Mouse (Mus musculus) cerebellum, adult 9-11 months (tissue): ENCODE data around the gene Slc7a3.
A peak's percentile ranks its signal among the peaks of the same experiment; 100 is the strongest.
"Not testable (repeated sequence)": the region's sequence is repeated elsewhere in the genome, so short reads cannot be mapped to it uniquely, and the experiment has no call there.

Experiments
- DNase-seq: peaks from one replicate; pipeline ENCODE4 v3.0.0; 2022

The Slc7a3 gene

DNA sequence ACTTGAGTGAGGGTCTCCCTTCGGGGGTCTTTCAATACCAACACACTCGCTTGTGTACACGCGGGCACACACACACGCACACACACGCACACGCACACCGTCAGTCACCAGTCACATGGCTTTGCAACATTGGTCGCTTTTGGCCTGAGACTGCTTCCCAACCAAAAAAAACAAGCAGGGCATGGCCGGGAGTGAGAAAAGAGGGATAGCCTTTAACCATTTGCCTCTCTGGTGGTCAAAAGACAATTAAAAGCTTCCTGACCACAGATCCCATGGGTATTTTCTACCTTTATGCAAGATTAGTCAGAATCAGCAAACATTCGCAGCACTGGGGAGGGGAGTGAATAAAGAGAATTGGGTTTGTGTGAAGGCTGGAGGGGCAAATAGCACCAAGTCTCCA is at the start of gene Slc7a3:
TSS of gene Slc7a3 (minus strand) at position 101 of the 400 bp plus-strand sequence.
- DNase-seq: no peak

DNA sequence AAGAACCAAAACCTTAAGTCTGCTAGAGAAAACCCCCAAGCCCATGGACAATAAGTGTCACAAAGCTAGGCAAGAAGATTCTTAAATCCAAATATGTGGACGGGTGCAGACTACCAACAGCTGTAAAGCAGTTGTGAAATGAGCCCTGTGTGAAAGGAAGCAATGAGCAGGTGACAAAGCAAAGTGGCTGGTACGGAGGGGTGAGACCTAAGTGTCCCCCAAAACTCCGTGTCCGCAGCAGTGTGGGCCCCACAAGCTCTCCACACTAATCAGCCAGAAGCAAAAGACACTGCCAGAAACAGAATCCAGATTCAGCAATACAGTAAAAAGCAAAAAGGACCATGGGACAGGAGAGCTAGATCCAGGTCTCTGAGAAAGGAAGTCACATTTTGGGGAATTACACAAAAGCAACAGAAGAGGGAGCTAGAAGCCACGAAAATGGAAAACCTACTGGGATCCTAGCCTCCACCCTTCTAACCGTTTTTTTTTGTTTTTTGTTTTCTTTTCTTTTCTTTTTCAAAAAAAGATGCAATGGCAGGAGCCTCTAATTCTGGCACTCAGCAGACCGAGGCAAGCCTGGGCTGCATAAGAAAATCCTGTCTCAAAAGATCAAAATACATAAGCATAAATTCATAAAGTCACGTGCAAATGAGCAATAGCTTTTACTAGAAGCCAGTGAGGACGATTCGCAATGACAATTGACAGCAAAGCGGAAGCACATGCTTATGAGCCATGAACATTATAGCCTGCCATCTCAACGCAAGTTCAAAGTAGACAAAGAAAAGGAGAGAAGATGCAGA is 46.4 kb upstream of the Slc7a3 start:
- DNase-seq: peak; percentile 40

DNA sequence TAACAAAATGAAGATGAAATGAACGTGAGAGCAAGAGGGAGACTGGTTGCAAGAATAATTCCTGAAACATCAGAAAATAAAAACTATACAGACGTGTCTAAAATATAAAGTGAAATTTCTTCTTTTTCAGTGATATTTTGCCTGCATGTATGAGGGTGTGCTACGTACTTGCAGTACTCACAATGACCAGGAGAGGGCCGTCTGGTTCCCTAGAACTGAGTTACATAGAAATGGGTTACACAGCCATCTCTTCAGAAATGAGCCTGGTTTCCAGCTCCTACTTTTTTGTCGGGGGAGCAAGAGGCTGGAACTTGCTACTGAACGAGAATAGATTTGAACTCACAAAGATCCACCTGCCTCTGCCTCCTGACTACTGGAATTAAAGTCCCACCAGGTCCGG is 45.2 kb upstream of the Slc7a3 start:
- peak; percentile 53 for DNase-seq

- no peak for DNase-seq
Measured at GRCm38 (mm10) chrX:101128559-101128958, 42.7 kb upstream of the Slc7a3 start.

GRCm38 (mm10) chrX:101126977-101127376 is 41.2 kb upstream of the Slc7a3 start:
- no peak for DNase-seq

GRCm38 (mm10) chrX:101126474-101126955 is 40.7 kb upstream of the Slc7a3 start:
- no peak for DNase-seq

GRCm38 (mm10) chrX:101120546-101120945 is 34.7 kb upstream of the Slc7a3 start:
- no peak for DNase-seq

DNA sequence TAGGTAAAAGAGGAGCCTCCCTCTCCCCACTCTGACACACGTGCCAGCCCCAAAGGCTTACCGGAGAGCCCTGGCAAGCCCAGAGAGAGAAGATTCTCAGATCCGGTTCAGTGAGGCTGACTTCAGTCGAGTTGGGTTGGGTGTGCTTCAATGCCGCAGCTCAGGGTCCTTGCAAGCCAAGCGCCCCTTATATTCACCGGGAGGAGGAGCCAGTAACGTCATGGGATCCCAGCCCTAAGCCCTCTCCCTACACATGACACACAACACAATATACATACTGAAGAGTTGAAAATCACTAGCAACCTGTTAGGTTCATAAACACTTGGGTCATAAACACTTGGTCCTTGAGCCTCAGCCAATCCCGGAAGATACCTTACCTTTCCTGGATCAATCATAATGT is 609 bp downstream of the Slc7a3 start:
- not testable (repeated sequence) for DNase-seq

DNA sequence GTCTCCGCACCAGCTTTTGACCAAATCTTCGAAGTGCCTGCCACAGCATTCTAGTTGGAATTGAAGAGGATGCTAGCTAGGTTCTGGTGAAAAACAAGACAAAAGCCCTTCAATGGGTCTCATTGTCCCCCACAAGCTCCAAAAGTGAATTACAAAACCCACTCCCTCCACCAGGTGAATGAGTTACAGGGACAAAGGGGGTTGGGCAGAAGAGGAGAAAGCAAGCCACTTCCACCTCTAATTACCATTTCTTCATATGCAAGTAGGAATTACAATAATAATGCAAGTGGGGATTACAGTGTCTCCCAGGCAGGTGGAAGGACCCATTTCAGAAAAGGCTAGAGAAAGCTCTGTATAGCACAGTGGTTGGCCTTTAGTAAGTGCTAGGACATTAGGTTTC is 1.6 kb downstream of the Slc7a3 start:
- no peak for DNase-seq

DNA sequence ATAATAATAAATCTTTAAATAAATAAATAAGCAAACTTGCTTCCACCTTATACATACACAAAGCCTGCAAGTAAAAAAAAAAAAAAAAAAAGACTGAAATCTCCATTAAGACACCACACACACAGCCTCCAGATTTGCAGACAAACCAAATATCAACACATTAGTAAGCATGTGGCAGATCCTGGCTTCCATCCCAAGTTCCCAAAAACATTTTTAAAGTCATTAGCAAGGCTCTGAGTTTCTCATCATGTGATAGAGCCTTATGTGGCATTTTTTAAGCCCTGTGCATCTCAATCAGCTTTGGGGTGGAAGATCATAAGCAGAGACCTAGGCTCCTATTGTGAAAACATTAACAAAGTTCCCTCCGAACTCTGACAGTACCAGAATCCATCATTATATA is 20.6 kb downstream of the Slc7a3 start:
- no peak for DNase-seq

GRCm38 (mm10) chrX:101063503-101063902 is 22.3 kb downstream of the Slc7a3 start:
- peak; percentile 2 for DNase-seq

GRCm38 (mm10) chrX:101059541-101059940 is 26.3 kb downstream of the Slc7a3 start, which contains the start of gene Tex11:
TSS of gene Tex11 (minus strand) at chrX:101059667.
- DNase-seq: no peak
